Mouse (Mus musculus) adrenal gland, postnatal 10 days (tissue): Measurements from ENCODE around the gene Cyct. TPM values are rescaled to one million over a fixed set of nuclear protein-coding genes. Genes with fewer than 3 reads are reported as not detected.
A peak's percentile ranks its signal among the peaks of the same experiment; 100 is the strongest.

Source experiments
- DNase-seq: peaks from one replicate; pipeline ENCODE4 v3.0.0; 2021; ENCODE audit warnings: mixed read lengths
- microRNA-seq: library from miRNA; unstranded; fragments of <30 nt; microRNA quantifications from one replicate; pipeline ENCODE4 v1.2.0, GENCODE M21; 2021
- total RNA-seq, 2 experiments: library from RNA; stranded (reverse); gene quantifications; 2 replicates each; pipeline ENCODE4 v1.2.3; 2021

Gene Cyct
- total RNA-seq, 2 experiments from 2014 or later: not detected

DNA sequence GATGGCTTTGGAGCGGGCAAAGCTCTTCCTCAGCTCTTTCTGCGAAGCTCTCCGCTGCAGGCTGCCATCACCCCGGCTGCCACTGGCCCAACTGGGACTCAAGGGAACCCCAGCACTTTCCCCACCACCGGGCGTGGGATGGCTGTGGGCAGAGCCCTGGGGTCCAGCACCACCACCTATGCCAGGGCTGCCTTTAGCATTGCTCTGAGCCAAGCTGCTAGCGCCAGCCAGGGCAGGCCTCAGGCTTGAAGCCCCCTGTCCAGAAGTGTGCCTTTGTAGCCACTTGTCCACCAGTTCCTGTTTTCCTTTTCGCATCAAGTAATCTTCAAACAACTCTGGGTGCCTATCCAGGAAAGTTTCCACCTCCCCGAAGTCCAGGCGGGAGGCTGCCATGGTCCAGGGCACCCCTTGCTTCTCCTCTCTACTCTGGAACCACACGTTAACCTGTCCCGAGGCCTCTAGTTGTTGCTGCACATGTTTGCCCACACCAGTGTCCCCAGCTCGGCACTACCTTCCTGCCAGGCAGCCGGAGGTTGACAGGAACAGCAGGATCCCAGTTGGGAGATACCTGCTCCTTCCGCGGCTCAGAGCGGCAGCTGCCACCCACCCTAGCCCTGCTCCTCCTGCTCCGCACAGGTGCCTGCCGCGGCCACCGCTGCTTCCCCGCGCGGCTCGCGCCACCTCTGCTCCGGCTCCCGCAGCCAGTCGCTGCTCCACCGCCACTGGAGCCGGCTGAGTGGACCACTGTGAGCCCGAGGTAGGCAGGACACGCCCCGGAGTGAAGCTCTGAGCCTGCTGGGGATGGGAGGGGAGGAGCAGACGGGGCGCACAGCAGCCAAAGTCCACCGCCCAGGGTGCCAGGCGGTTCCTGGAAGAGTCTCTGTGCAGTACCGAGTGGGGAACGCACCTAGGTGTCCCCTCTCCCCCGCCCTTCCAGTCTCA is 21.8 kb downstream of the Cyct start, which contains the start of gene Pde11a:
Gene Pde11a (minus strand): TSS at position 560 of the 942 bp plus-strand sequence.
- DNase-seq: peak; percentile 56

DNA sequence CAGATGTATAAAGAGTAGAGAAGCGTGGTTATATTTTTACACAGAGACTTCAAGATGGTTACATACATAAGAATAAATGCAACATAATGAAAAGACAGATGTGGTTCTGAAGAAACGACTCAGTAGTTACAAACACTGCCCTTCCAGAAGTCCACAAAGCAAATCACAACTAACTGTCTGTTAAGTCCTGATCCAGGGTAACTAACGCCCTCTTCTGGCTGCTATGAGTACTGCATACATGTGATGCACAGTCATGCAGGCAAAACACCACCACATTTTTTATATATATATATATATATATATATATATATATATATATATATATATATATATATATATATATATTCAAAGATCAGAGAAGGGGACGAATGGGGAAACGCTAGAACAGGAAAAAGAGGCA is 25.7 kb downstream of the Cyct start:
- DNase-seq: peak; percentile 8

DNA sequence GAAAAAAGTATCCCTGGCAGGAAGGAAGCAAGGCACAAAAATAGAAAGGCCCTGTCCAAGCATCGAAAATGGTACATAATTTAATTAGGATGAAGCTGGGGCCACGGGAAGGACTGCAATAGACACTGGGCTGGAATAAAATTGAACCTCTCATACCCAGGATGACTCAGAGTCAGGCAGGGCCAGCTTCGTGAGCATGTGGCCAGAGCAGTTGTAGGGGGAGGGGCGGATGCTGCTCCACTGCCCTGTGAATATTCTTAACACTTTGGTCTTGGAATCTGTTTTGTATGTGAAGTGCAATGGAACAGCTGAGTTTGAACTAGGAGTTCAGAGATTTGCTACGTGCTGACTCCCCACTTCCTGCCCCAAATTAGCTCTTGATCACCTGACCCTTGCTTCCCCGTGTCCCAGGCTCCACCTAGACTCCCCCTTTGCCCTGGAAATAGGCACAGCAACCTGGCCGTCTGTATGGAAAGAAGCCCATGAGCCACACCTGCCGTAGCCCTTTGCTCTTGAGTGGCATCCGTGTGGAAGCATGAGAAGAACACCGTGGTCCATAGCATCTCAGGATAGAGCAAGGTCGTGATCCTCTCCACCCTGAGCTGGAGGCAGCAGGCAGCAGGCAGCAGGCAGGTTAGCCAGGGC is 28.0 kb downstream of the Cyct start:
- no peak for DNase-seq

DNA sequence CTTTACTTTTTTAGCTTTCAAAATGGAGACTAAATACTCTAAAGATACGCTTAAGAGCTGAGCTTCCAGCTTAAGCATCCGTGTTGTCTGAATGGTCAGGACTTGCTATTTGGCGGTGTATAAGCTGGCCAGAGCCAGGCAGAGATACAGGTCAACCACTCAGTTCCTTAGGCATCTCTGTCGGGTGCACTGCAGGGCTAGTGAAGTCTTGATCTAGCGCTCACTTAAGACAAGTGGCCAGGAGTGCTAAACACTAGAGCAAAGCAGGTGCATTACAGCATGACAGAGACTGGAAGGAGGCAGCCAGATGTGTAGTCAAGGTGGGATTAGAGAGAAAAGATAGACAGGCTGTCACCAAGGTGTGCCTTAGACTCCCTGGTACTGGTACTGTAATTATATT is 30.2 kb downstream of the Cyct start:
- no peak for DNase-seq

- DNase-seq: no peak
Observed at GRCm38 (mm10) chr2:76326161-76326560, 34.1 kb downstream of the Cyct start.

DNA sequence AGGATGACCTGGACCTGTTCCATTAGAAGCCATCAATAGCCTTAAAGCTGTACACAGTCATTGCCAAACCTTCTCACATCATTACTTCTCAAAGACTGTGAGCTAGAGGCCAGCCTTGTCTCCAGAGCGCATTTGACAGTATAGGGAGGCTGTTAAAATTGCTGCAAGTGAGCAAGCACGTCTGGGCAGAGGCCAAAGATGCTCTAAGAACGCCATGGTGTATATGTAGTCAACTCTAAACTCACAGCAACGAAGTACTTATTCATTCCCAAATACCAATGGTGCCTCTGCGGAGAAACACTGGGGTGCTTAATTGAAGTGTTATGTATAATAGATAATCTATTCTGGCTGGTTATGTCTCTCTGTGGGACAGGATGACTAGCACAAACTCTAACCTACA is 35.8 kb downstream of the Cyct start:
- no peak for DNase-seq

DNA sequence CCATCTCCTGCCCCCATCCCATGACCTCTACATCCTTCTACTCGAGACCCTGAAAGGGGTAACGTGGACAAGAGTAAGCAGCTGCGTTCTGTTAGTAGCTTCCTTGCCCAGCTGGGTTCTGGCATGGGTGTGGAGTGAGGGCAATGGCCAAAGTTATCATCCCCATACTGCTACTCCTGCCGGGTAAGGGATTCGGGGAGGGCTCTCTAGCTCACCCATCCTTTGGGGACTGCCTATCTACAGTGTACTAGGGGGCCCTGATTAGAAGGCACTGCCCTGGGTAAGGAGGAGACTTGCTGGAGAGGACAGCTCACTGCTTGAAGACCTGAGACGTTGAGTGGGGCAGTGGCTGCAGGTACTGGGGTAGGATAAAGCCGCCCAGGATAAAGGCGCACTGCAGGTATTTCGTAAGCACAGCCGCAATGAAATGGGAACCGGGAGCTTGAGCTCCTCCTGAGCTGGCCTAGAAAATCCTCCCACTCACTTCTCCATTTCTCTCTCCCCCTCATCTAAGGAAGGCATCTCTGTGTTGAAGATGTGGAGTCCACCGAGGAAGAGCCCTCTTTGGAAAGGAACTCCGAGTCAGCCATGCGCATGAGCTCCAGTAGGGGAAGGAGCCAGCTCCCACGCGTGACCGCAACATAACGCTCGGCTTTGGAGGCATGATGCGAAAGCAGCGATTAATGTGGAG is 36.9 kb downstream of the Cyct start:
- DNase-seq: no peak

GRCm38 (mm10) chr2:76320336-76320735 is 39.9 kb downstream of the Cyct start:
- no peak for DNase-seq

DNA sequence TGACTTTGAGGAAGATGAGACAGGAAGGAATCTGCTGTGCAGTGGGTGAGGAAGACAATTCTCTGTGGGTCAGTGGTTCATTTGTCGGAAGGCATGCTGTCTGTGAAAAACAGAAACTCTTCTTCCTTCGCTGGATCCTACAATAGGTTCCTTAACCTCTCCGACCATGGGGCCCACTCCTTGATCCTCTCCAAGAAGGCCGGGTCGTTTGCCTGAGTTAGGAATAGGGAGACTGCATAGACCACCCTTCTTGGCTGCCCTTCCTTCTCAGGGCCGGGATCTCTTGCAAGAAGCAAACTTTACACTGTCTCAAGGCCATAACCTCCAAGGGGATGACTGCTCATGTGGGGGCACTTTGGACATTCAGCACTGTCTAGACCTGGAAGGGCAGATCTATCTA is 41.0 kb downstream of the Cyct start:
- no peak for DNase-seq

Small RNA genes lying within 50 kb of the gene (microRNA-seq; reads per million reads assigned to microRNA genes)
- gene Gm44337: not detected

Other genes with a start within 250 kb of the Cyct start
- under 1 TPM; 0.15 to 0.61 TPM for gene Pde11a, start 21.7 kb downstream of the Cyct start, total RNA-seq
- 10 to 100 TPM; 35.0 to 35.6 TPM for gene Rbm45, start 9.5 kb upstream of the Cyct start, total RNA-seq
- gene Osbpl6, start 46.1 kb upstream of the Cyct start, total RNA-seq: 10 to 100 TPM; 12.0 to 15.2 TPM